Mouse (Mus musculus): Measurements from ENCODE around the gene Uba3. TPM values are rescaled to one million over a fixed set of nuclear protein-coding genes. Genes with fewer than 3 reads are reported as not detected.

Gene Uba3
- total RNA-seq, 2 experiments from 2014 or later, result 24.0 to 38.5 TPM

DNA sequence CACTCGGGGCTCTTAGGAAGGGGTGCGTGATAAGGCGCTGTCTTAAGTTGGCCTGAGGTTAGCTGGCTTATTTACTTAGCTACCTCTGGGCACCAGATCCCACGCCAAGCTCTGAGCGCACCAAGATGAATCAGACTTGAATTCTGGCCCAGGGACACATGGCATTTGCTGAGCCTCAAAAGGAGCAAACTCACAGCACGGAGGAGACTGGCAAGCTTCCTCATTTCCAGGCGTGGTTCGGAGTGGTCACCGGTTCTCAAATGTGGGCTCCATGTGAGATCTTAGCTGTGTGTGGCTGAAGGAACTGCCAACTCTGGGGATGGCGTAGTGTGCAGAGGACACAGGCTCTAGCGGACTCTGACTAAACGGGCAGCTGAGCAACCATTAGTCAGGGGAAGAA lies 6.5 kb upstream of the Uba3 start:
- ATAC-seq (replicated peaks; ENCODE audit: low FRiP score, poor library complexity, severe bottlenecking), result peak; percentile 49

- ATAC-seq (replicated peaks; ENCODE audit: low FRiP score, poor library complexity, severe bottlenecking), result peak; percentile 71
Observed at GRCm38 (mm10) chr6:97210962-97211601, 5.6 kb upstream of the Uba3 start.

- peak; percentile 86 for ATAC-seq (replicated peaks; ENCODE audit: low FRiP score, poor library complexity, severe bottlenecking)
Observed at GRCm38 (mm10) chr6:97210191-97210961, 4.9 kb upstream of the Uba3 start, which contains the start of gene Arl6ip5. Gene Arl6ip5 (plus strand): TSS chr6:97210689.

- ATAC-seq (replicated peaks; ENCODE audit: low FRiP score, poor library complexity, severe bottlenecking), result no peak
Observed at GRCm38 (mm10) chr6:97209751-97210150, 4.3 kb upstream of the Uba3 start.

GRCm38 (mm10) chr6:97209201-97209600 lies 3.8 kb upstream of the Uba3 start:
- no peak for ATAC-seq (replicated peaks; ENCODE audit: low FRiP score, poor library complexity, severe bottlenecking)

GRCm38 (mm10) chr6:97208406-97208805 lies 3.0 kb upstream of the Uba3 start:
- ATAC-seq (replicated peaks; ENCODE audit: low FRiP score, poor library complexity, severe bottlenecking), result no peak

DNA sequence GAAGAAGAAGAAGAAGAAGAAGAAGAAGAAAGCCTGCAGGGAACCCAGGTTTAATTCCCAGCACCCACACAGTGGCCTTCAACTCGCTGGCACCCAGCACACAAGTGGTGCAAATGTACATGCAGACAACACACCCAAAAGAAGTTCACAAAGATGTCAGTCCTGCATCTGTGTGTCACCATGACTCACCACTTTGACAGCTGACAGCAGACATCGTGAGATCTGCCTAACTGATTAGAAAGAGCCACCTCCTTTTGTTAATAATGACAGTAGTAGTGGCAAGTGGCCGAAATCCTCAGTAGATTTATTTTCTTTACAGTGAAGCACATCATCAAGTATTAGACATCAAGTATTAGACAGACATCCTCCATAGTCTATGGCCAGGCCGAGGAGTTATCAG lies 1.6 kb upstream of the Uba3 start:
- no peak for ATAC-seq (replicated peaks; ENCODE audit: low FRiP score, poor library complexity, severe bottlenecking)

GRCm38 (mm10) chr6:97204952-97205351 lies 495 bp downstream of the Uba3 start:
- ATAC-seq (replicated peaks; ENCODE audit: low FRiP score, poor library complexity, severe bottlenecking), result no peak

GRCm38 (mm10) chr6:97204252-97204869 lies 1.1 kb downstream of the Uba3 start:
- no peak for ATAC-seq (replicated peaks; ENCODE audit: low FRiP score, poor library complexity, severe bottlenecking)

DNA sequence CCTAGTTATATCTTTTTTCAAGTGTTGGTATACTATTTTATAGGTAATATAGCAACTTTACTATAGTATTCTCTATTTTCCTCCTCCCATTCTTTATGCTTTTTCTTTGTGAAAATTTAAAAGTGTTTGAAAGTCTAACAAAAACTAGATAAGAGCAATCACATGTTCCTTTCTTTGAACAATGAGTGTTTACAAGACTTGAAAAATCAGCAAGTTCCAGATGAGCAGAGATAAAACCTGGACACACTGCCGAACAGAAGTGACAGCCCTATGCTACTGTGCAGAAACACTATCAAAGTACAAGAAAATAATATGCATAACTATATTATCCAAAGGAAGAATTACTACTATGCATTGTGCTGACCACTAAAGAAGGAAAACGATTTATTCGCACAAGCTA lies 3.0 kb downstream of the Uba3 start:
- ATAC-seq (replicated peaks; ENCODE audit: low FRiP score, poor library complexity, severe bottlenecking), result no peak

DNA sequence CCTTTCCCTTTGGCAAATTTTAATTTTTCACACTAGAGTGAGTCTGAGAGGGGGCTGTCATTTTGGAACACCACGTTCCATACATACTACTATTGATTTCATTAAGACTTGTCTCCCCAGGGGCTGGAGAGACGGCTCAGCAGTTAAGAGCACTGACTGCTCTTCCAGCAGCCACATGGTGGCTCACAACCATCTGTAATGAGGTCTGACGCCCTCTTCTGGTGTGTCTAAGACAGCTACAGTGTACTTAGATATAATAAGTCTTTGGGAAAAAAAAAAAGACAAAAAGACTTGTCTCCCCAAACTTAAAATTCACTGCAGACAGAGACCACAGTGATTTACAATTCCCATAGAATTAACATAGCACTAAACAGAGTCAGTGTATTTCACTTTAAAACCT lies 5.0 kb downstream of the Uba3 start:
- no peak for ATAC-seq (replicated peaks; ENCODE audit: low FRiP score, poor library complexity, severe bottlenecking)

DNA sequence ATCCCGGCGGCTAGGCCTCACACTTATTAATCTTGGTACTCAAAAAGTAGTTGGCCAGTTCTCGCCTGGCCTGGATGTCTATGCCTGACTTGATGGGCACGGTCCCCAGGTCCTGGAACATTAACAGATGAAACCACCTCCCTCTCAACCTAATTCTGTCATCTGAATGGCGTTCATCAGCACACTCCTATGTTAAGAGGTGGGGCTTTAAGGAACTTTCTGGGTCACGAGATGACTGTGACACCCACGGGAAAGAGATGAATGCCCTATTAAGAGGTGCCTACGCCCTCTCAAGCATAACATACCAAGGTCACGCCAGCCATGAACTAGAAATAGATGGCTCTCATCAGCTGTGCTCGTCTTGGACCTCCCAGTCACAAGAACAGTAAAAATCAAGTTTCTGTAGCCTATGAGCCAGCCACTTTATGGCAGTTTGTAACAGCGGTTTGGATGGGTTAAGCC lies 26.0 kb downstream of the Uba3 start:
- peak; percentile 77 for ATAC-seq (replicated peaks; ENCODE audit: low FRiP score, poor library complexity, severe bottlenecking)

DNA sequence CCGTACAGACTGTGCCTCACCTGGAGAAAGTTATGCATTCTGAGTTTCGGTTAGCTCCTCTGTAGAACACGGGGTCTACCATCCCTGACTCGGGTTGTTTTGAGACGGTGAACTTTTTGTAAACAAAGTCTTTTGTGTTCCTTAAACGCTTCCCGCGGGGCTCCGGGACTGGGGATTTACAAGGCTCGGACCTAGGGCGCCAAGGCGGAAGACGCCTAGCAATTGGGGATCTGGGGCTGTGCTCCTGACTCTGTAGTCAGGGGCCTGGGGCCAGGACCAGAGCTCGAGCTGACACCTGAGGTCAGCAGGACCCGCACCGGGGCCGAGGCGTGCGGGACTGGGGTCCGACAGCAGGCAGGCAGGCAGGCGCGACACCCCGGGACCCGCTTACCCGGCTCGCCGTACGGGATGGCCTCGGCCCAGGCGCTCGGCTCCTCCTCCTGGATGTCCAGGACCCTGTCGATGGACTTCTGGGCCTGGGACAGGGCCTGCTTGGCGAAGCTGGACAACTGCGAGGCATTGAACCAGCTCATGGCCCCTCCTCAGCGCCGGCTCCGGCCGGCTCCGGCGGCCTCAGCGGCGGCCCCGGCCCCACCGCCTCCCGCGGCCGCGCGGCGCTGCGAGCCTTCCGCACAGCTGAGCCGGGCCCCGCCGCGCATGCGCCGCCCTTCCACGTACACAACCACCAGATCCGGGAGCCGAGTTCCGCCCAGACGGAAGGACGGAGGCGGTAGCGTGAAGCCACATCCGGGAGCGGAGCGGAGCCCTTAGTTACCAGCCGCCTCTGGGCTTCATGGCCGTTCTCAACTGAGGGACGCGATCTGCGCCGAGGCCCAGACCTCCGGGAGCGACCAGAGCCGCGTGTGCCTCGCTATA lies 26.7 kb downstream of the Uba3 start, which contains the start of gene Tmf1:
TSS of gene Tmf1 (minus strand) at position 632 of the 876 bp plus-strand sequence.
- ATAC-seq (replicated peaks; ENCODE audit: low FRiP score, poor library complexity, severe bottlenecking), result peak; percentile 98

DNA sequence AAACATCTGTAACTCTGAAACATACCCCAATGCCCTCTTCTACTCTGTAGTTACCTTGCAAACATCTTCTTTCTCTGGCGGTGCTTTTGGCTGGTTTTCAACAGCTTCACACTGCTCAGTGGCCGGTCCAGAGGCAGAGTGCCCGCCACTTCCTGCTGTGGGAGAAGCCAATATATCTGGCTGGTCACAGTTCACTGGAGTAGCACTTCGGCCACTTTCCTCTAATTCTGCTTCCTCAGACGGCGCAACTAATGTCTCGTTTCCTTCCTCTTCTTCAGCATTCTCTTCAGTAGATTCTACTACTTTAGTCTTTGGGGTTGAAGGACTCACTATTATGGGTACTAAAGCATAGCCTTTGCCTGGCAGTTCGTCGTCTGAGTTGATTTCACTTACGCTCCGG lies 29.7 kb downstream of the Uba3 start:
- ATAC-seq (replicated peaks; ENCODE audit: low FRiP score, poor library complexity, severe bottlenecking), result no peak

GRCm38 (mm10) chr6:97150156-97150555 lies 55.3 kb downstream of the Uba3 start:
- ATAC-seq (replicated peaks; ENCODE audit: low FRiP score, poor library complexity, severe bottlenecking), result no peak

GRCm38 (mm10) chr6:97149721-97150120 lies 55.7 kb downstream of the Uba3 start:
- no peak for ATAC-seq (replicated peaks; ENCODE audit: low FRiP score, poor library complexity, severe bottlenecking)

DNA sequence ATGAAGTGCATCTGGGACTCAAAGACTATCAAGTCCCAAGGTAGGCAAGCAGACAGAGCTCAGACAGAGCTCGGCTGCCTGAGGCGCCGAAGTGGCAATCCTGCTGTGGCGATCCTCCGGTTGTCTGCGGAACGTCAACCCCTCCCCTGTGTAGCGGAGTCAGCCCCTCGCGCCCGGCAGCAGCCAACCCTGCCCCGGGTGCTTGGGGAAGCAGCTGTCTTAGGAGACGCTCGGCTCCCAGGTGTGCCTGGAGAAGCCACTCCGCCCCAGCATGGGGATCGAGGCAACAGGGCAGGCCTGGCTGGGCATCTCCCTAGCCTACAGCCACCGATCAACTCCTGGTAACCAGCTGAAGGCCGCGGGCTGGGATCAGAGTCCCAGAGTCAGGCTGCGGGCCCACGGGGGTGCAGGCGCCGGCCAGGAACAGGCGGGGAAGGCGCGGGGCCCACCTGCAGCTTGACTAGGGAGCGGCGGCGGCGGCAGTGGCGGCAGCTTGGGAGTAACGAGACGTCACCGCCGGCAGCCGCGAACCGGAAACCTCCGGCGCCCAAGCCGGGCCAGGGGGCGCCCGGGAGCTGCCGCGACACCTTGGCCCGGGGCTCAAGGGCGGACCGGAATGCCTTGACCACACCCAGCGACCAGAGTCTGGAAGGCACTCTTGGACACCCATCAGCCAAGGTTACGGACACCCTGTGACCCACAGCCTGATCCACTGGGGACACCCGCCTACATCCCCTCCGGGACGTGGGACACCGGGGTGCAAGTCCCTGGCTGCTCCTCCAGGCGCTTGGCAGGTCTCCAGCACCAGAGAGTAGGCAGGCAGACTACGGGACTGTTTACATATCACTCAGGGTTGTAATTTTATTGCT lies 56.8 kb downstream of the Uba3 start, which contains the start of gene Eogt:
TSS of gene Eogt (minus strand) at position 800 of the 869 bp plus-strand sequence.
- ATAC-seq (replicated peaks; ENCODE audit: low FRiP score, poor library complexity, severe bottlenecking), result peak; percentile 88

- ATAC-seq (replicated peaks; ENCODE audit: low FRiP score, poor library complexity, severe bottlenecking), result no peak
Observed at GRCm38 (mm10) chr6:97147755-97148382, 57.6 kb downstream of the Uba3 start.
